Mouse (Mus musculus): ENCODE results near the gene Slc9a3r2. TPM values are rescaled to one million over a fixed set of nuclear protein-coding genes. Genes with fewer than 3 reads are reported as not detected.

Slc9a3r2 gene
- polyA plus RNA-seq (2017; shearing (Covaris generic)): not detected

DNA sequence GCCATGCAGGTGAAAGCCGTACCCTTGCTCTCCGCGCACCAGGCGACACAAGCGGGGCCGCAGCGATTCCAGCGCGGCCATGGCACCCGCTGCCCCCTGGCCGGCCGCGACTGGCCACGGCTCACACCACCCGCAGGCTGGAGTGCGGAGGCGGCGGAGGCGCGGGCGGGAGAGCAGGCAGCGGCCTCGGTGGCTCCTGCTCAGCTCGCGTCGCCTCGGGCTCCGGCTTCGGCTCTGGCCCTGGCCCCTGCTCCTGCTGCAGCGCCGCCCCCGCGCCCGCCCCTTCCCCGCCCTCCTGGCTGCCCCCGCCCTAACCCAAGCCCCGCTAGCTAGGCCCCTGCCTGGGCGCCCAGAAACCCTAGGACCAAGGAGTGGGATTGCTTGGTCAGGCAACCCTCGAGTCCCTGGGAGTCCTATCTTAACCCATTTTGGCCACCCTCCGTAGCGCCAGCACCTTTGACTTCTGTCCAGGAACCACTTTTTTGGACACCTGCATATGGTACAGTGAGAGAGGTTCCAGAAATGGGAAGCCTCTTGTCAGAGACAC, at the start of gene Slc9a3r2:
TSS of gene Slc9a3r2 (minus strand) at position 258 of the 547 bp plus-strand sequence.

DNA sequence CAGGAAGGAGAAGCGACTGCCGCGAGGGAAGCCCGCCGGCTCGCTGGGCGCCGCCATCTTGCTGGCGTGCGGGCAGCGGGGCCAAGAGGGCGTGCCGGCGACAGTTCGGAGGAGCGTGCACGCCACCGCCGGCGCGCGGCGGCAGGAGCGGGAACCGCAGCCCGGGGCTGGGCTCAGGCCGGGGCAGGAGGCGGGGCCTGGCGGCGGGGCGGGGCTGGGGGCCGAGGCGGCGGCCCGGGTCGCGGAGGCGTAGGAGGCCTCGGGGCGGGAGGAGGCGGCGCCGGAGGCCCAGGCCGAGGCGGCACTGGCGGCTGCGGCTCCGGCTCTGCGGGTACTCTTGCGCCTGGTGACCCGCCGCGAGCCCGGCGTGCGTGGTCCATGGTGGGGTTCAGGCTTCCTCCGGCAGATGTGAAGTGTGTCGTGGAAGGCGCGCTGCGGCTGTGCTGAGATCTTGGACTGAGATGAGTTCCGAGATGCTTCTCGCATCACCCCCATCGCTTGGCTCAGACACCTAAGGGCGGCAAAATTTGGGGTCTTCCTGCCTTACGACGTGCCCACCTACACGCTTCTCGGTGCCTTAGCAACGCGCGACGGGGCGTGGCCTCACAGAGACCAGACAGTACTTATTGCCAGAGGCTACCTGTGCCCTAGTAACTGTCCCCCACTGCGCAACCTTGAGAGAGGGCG, 46.0 kb upstream of the Slc9a3r2 start, which contains the start of the genes Gfer and Noxo1:
TSS of gene Gfer (minus strand) at position 146 of the 687 bp plus-strand sequence.
TSS of gene Noxo1 (plus strand) at position 224 of the 687 bp plus-strand sequence.

DNA sequence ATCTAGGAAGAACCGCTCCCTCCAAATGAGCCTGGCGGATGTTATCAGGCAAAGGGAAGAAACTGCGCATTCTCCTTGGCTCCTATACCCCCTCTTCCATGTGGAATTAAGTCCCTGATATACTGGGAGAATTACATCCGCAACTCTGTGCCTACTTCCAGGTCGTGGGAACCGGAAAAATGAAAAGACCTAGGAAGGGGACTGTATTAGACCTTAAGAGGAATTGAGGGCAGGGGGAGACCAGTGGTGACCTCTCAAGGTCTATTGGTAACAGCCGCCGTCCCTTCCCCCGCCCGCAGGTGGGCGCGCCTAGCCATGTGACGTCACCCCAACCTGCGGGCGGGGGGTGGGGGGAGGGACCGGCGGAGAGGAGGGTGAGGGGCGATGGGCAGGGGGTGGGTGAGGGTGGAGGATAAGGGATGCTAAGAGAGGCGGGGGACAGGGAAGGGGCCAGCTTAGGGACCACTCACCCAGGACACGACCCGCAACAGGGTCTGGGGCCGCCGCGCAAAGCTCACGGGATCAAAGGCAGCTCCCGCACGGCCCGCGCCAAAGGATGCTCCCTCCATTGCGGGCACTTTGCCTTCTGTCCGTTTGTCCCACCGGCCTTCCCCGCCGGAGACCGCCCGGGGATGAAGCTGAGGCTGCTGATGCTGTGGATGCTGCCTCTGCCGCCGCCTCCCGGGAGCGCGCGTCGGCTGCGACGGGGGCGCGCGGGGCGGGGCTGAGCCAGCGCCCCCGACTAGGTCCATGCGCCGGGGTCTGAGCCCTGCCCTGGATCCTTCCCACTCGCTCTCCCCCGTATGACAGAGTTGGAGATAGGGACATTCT, 39.3 kb upstream of the Slc9a3r2 start, which contains the start of gene Syngr3:
TSS of gene Syngr3 (minus strand) at position 705 of the 831 bp plus-strand sequence.

DNA sequence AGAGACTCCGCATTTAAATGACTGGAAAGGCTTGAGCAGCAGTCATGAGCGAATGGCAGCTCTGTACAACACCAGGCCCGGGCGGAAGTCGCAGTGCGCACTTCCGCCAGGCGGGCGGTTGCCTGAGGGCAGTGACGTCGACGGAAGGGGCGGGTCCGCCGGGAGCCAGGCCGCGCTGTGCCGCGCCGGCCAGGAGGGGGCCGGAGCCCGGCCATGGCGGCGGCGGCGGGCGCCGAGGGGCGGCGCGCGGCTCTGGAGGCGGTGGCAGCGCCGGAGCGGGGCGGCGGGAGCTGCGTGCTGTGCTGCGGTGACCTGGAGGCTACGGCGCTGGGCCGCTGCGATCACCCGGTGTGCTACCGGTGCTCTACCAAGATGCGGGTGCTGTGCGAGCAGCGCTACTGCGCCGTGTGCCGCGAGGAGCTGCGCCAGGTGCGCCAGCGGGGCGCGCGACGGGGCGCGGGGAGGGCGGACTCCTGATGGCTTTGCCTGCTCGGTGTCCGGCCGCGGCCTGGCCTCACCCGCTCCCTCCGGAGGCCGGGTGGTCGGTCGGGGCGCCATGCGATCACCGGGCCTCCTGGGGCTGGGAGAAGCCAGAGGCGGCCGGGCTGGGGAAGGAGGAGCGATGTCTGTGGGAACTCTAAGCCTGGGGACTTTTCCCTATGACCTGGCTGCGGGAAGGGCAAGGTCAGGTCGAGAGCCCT, 19.6 kb upstream of the Slc9a3r2 start, which contains the start of gene Zfp598:
TSS of gene Zfp598 (plus strand) at position 143 of the 701 bp plus-strand sequence.

DNA sequence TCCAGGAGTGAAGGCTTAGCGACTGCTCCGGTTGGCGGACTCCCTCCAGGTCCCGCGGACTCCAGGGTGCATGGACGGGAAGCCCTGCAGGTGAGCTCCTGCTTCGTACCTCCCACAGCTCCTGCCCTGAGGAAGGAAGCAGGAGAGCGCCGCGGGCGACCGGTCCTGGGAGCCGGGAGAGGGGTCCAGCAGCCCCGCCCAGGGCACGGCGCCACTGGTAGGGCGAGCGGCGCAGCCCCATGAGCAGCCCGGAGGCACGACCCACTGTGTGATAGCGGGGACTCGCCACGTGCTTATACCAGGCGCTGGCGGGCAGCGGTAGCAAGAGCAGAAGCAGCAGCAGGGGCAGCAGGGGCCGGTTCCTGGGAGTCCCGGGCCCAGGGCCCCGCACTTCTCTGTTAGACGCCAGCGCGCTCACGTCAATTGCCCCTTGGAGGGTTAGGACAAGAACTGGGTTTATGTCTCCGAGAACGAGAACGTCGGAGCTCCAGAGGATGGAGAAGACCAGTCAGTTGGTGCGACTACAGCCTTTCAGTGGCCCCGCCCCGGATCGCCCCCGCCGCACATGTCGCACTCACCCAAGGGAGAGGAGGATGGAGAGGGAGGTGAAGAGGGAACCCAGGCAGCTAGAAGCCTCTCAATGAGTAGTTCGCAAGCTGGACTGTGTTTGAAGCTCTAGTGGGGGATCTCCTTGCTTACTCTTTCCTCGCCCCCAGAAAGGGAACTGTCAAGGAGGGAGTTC, 8.1 kb upstream of the Slc9a3r2 start, which contains the start of gene Npw:
TSS of gene Npw (minus strand) at position 441 of the 742 bp plus-strand sequence.

DNA sequence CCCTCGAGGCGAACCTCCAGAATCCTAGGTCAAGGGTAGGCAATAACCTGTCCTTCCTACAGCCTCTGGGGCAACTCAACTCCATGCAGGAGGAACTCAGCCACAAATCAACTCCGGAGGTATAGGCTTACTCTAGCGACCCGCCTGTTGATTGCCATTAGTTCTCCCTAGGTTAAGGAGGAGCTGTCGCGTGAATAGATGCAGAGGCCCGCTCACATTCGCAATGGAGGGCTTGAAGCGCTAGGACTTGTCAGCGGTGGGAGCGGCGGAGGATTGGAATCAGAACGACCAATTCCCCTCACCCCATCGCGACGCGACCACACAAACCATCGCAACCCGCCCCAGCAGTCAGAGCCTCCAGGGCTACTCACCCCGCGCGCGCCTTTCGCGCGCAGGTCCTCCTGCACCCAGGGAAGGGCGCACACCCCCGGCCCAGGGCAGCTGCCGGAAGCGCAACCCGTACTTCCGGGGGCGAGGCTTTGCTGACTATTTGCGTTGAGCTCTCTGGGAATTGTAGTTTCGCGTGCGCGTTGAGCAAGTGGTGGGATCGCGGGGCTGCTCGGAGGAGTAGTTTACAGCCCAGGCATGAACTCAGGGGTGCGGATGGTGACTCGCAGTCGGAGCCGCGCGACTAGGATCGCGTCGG, 17.8 kb downstream of the Slc9a3r2 start, which contains the start of the genes Tsc2 and Nthl1:
TSS of gene Tsc2 (minus strand) at position 464 of the 646 bp plus-strand sequence.
TSS of gene Nthl1 (plus strand) at position 514 of the 646 bp plus-strand sequence.

Other genes with a start within 250 kb of the Slc9a3r2 start
- 194 TPM for gene Rnps1, start 235.8 kb downstream of the Slc9a3r2 start, polyA plus RNA-seq (2017; shearing (Covaris generic))
- 90.8 TPM for gene Eci1, start 223.7 kb downstream of the Slc9a3r2 start, polyA plus RNA-seq (2017; shearing (Covaris generic))
- gene Dnase1l2, start 207.2 kb downstream of the Slc9a3r2 start, polyA plus RNA-seq (2017; shearing (Covaris generic)): 5.3 TPM
- 70.7 TPM for gene E4f1, start 180.0 kb downstream of the Slc9a3r2 start, polyA plus RNA-seq (2017; shearing (Covaris generic))
- 3.8 TPM for gene Pgp, start 179.9 kb downstream of the Slc9a3r2 start, polyA plus RNA-seq (2017; shearing (Covaris generic))
- gene Bricd5, start 176.4 kb downstream of the Slc9a3r2 start, polyA plus RNA-seq (2017; shearing (Covaris generic)): not detected
- 28.4 TPM for gene Mlst8, start 171.2 kb downstream of the Slc9a3r2 start, polyA plus RNA-seq (2017; shearing (Covaris generic))
- 0.11 TPM for gene Caskin1, start 161.7 kb downstream of the Slc9a3r2 start, polyA plus RNA-seq (2017; shearing (Covaris generic))
- gene Traf7, start 122.4 kb downstream of the Slc9a3r2 start, polyA plus RNA-seq (2017; shearing (Covaris generic)): 97.6 TPM
- gene Rab26, start 116.1 kb downstream of the Slc9a3r2 start, polyA plus RNA-seq (2017; shearing (Covaris generic)): 6.5 TPM
- 17.8 TPM for gene Pkd1, start 100.5 kb downstream of the Slc9a3r2 start, polyA plus RNA-seq (2017; shearing (Covaris generic))
- 48.8 TPM for gene Tsc2, start 17.7 kb downstream of the Slc9a3r2 start, polyA plus RNA-seq (2017; shearing (Covaris generic))
- 6.0 TPM for gene Nthl1, start 17.6 kb downstream of the Slc9a3r2 start, polyA plus RNA-seq (2017; shearing (Covaris generic))
- not detected for gene Npw, start 8.1 kb upstream of the Slc9a3r2 start, polyA plus RNA-seq (2017; shearing (Covaris generic))
- 2.3 TPM for gene Zfp598, start 19.4 kb upstream of the Slc9a3r2 start, polyA plus RNA-seq (2017; shearing (Covaris generic))
- 0.88 TPM for gene Syngr3, start 39.6 kb upstream of the Slc9a3r2 start, polyA plus RNA-seq (2017; shearing (Covaris generic))
- 7.8 TPM for gene Gfer, start 45.8 kb upstream of the Slc9a3r2 start, polyA plus RNA-seq (2017; shearing (Covaris generic))
- gene Noxo1, start 45.9 kb upstream of the Slc9a3r2 start, polyA plus RNA-seq (2017; shearing (Covaris generic)): 1.4 TPM
- 60.9 TPM for gene Tbl3, start 57.3 kb upstream of the Slc9a3r2 start, polyA plus RNA-seq (2017; shearing (Covaris generic))
- not detected for gene Rnf151, start 67.7 kb upstream of the Slc9a3r2 start, polyA plus RNA-seq (2017; shearing (Covaris generic))
- 789 TPM for gene Rps2, start 67.8 kb upstream of the Slc9a3r2 start, polyA plus RNA-seq (2017; shearing (Covaris generic))
- 222 TPM for gene Ndufb10, start 74.2 kb upstream of the Slc9a3r2 start, polyA plus RNA-seq (2017; shearing (Covaris generic))
- gene Rpl3l, start 77.5 kb upstream of the Slc9a3r2 start, polyA plus RNA-seq (2017; shearing (Covaris generic)): not detected
- 16.1 TPM for gene Msrb1, start 86.3 kb upstream of the Slc9a3r2 start, polyA plus RNA-seq (2017; shearing (Covaris generic))
- gene Hs3st6, start 102.7 kb upstream of the Slc9a3r2 start, polyA plus RNA-seq (2017; shearing (Covaris generic)): not detected
- not detected for gene Meiob, start 154.0 kb upstream of the Slc9a3r2 start, polyA plus RNA-seq (2017; shearing (Covaris generic))
- 43.5 TPM for gene Hagh, start 189.8 kb upstream of the Slc9a3r2 start, polyA plus RNA-seq (2017; shearing (Covaris generic))
- 2.6 TPM for gene Fahd1, start 200.0 kb upstream of the Slc9a3r2 start, polyA plus RNA-seq (2017; shearing (Covaris generic))
- gene Igfals, start 215.7 kb upstream of the Slc9a3r2 start, polyA plus RNA-seq (2017; shearing (Covaris generic)): not detected
- gene Nubp2, start 236.0 kb upstream of the Slc9a3r2 start, polyA plus RNA-seq (2017; shearing (Covaris generic)): 111 TPM
- gene Spsb3, start 236.3 kb upstream of the Slc9a3r2 start, polyA plus RNA-seq (2017; shearing (Covaris generic)): 58.7 TPM
- 53.5 TPM for gene Eme2, start 244.8 kb upstream of the Slc9a3r2 start, polyA plus RNA-seq (2017; shearing (Covaris generic))
- gene Mrps34, start 244.8 kb upstream of the Slc9a3r2 start, polyA plus RNA-seq (2017; shearing (Covaris generic)): 46.4 TPM
- 67.3 TPM for gene Nme3, start 246.2 kb upstream of the Slc9a3r2 start, polyA plus RNA-seq (2017; shearing (Covaris generic))

Measured in activated CD4-positive, CD25-positive, alpha-beta regulatory T cell, adult 9 weeks (primary cell).